Mouse (Mus musculus) erythroblast, embryonic 14.5 days (primary cell): ENCODE data around the gene Tnfsf14.

Source experiments
- GATA1 ChIP-seq: IDR thresholded peaks from 2 replicates; pipeline ENCODE4 v1.6.1; 2012; ENCODE audit warnings: low read length, inconsistent platforms, mixed read lengths
- TAL1 ChIP-seq: IDR thresholded peaks from 3 replicates; pipeline ENCODE4 v1.6.1; 2012; ENCODE audit warnings: low read length, inconsistent platforms, mixed read lengths

- TF ChIP-seq TAL1 (no peak), GATA1 (no peak)
These were observed 36.1 kb upstream of the Tnfsf14 start for GRCm38 (mm10) chr17:57229851-57230727.
